12 mouse cellular contexts compared by ENCODE assay signal in the genomic region with DNA sequence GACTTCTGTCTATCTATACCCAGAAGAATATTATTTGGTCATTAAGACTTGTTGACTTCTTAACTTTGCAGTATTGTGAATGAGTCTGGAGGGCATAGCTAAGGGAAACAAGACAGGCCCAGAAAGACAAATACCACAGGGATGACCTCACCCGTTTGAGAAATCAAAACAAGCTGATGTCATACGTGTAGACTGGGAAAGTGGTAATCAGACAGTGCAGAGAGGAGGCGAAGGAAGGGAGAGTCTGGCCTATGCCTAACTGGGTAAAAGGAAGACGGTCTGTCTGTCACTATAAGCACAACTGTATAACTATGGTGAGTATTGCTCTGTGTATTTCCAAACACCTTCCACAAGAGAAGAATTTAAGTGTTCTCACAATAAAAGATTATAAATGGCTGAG. TPM values are rescaled to one million over a fixed set of nuclear protein-coding genes. Genes with fewer than 3 reads are reported as not detected.
DNase-seq lines count a peak whose midpoint lies in the region; ATAC-seq lines count a peak whose summit lies in the region.
"Had no signal": no experiment of that assay in that cellular context is flagged by ENCODE, and none has a peak within 500 bp of the region (broad histone marks: within the 10 kb centered on the region; RNA-seq: fewer than 3 reads in every experiment).

No protein-coding gene starts in this region.

- no peak overlapping the region for H3K27ac ChIP-seq in limb, embryonic 13.5 days
- H3K27ac ChIP-seq in limb, embryonic 10.5 days: no peak overlapping the region
- H3K27ac ChIP-seq in brown adipose tissue, adult 24 weeks (replicated peaks; ENCODE audit: low read depth, low read length): peak overlapping the region; percentile 94
- no peak overlapping the region for H3K27ac ChIP-seq in lung, embryonic 15.5 days
- H3K27ac ChIP-seq: kidney, postnatal 0 days had no signal

- peak; percentile 41 for DNase-seq in adrenal gland, adult 8-10 months
- DNase-seq in adrenal gland, adult 18-20 months (ENCODE audit: low spot score in 2 of 2): no peak
- no peak for DNase-seq in limb, embryonic 10.5 days (ENCODE audit: low spot score)
- DNase-seq in right cerebral cortex, postnatal 14 days: no peak
- no peak for DNase-seq in B cell, adult 2 months

- 73% methylated on average over 4 of the region's 4 CpGs for WGBS in limb, embryonic 13.5 days
- WGBS in limb, embryonic 10.5 days: 84% methylated on average over 4 of the region's 4 CpGs
- WGBS in lung, embryonic 15.5 days: 54% methylated on average over 4 of the region's 4 CpGs

- no peaks in the 10 kb centered on the region for H3K36me3 ChIP-seq in limb, embryonic 13.5 days
- H3K36me3 ChIP-seq in limb, embryonic 10.5 days: no peaks in the 10 kb centered on the region
- H3K36me3 ChIP-seq in lung, embryonic 15.5 days: no peaks in the 10 kb centered on the region

- no peaks in the 10 kb centered on the region for H3K9me3 ChIP-seq in limb, embryonic 13.5 days
- H3K9me3 ChIP-seq in limb, embryonic 10.5 days (replicated peaks): no peaks in the 10 kb centered on the region
- H3K9me3 ChIP-seq in lung, embryonic 15.5 days: no peaks in the 10 kb centered on the region

- no peaks in the 10 kb centered on the region for H3K4me1 ChIP-seq in limb, embryonic 13.5 days
- H3K4me1 ChIP-seq in limb, embryonic 10.5 days: no peaks in the 10 kb centered on the region
- H3K4me1 ChIP-seq in brown adipose tissue, adult 24 weeks (ENCODE audit: control insufficient read depth, insufficient read depth, insufficient read length, low read length): peaks cover 4% of the 10 kb centered on the region; the same call in 1 of the 2 replicates
- no peaks in the 10 kb centered on the region for H3K4me1 ChIP-seq in lung, embryonic 15.5 days

- peaks cover 7% of the 10 kb centered on the region for H3K27me3 ChIP-seq in limb, embryonic 13.5 days
- peaks cover 10% of the 10 kb centered on the region; the same call in 1 of the 2 replicates for H3K27me3 ChIP-seq in limb, embryonic 10.5 days (ENCODE audit: low read depth, poor library complexity, severe bottlenecking)
- H3K27me3 ChIP-seq in lung, embryonic 15.5 days: 0 out of 2 replicates have a peak, but pooled peaks cover 3% of the 10 kb centered on the region

- ATAC-seq in limb, embryonic 13.5 days (ENCODE audit: low FRiP score, low read depth): peak; percentile 32; the same call in 1 of the 2 replicates
- 0 out of 2 replicates have a peak, but pooled peaks have one; percentile 46 for ATAC-seq in lung, embryonic 15.5 days (ENCODE audit: borderline replicate concordance, extremely low read depth, low FRiP score, low TSS enrichment)

- no peak overlapping the region for H3K9ac ChIP-seq in limb, embryonic 13.5 days
- no peak overlapping the region for H3K9ac ChIP-seq in lung, embryonic 15.5 days

- no peak overlapping the region for H3K4me2 ChIP-seq in limb, embryonic 13.5 days (replicated peaks)
- no peak overlapping the region for H3K4me2 ChIP-seq in lung, embryonic 15.5 days

- no peak overlapping the region for H3K4me3 ChIP-seq in limb, embryonic 13.5 days
- H3K4me3 ChIP-seq in limb, embryonic 10.5 days: no peak overlapping the region
- H3K4me3 ChIP-seq in brown adipose tissue, adult 24 weeks (ENCODE audit: insufficient read depth, low read depth, low read length): no peak overlapping the region
- H3K4me3 ChIP-seq in lung, embryonic 15.5 days: no peak overlapping the region

RNA-seq across cellular contexts. Expression of gene Tprg, which starts 23.7 kb away (rescaled TPM):
- not detected for total RNA-seq in adrenal gland, adult 8-10 months (2022)
- total RNA-seq in adrenal gland, adult 18-20 months (2021): not detected
- not detected in 2 replicates for polyA plus RNA-seq in limb, embryonic 13.5 days (2015; fragmentation: Nextera tagmentation; extraction: Ambion mirVana)
- not detected in 2 replicates for polyA plus RNA-seq in limb, embryonic 10.5 days (2016; fragmentation: Nextera tagmentation; extraction: Ambion mirVana)
- polyA plus RNA-seq in brown adipose tissue, adult 24 weeks (2012; ENCODE audit: insufficient read depth, insufficient read length, missing spikeins): not detected in 2 replicates
- 0.31 and 0.44 TPM in 2 replicates for polyA plus RNA-seq in lung, embryonic 15.5 days (2015; fragmentation: Nextera tagmentation; extraction: Ambion mirVana)
- total RNA-seq: left cerebral cortex, postnatal 36 days; megakaryocyte-erythroid progenitor cell, adult 5-6 weeks had no signal
- polyA plus RNA-seq: testis, adult 2 months had no signal
